Mouse (Mus musculus): ENCODE results near the gene Mapk11.

Gene Mapk11

GRCm38 (mm10) chr15:89140048-89140658, 9.3 kb downstream of the Mapk11 start:
- DNase-seq, result no peak

GRCm38 (mm10) chr15:89138531-89138930, 10.9 kb downstream of the Mapk11 start:
- DNase-seq, result no peak

GRCm38 (mm10) chr15:89138046-89138405, 11.4 kb downstream of the Mapk11 start:
- DNase-seq, result no peak

- DNase-seq, result no peak
Observed at GRCm38 (mm10) chr15:89137378-89138045, 11.9 kb downstream of the Mapk11 start.

GRCm38 (mm10) chr15:89136461-89137155, 12.8 kb downstream of the Mapk11 start:
- DNase-seq, result no peak

- DNase-seq, result peak; percentile 54
Observed at GRCm38 (mm10) chr15:89131316-89131715, 18.1 kb downstream of the Mapk11 start.

GRCm38 (mm10) chr15:89130245-89130644, 19.2 kb downstream of the Mapk11 start:
- no peak for DNase-seq

GRCm38 (mm10) chr15:89128382-89129350, 20.8 kb downstream of the Mapk11 start, which contains the start of gene Hdac10:
Hdac10 (minus strand) TSS chr15:89128700.
- peak; percentile 81 for DNase-seq

GRCm38 (mm10) chr15:89127364-89127940, 22.0 kb downstream of the Mapk11 start:
- no peak for DNase-seq

GRCm38 (mm10) chr15:89126622-89127021, 22.8 kb downstream of the Mapk11 start:
- no peak for DNase-seq

- no peak for DNase-seq
Observed at GRCm38 (mm10) chr15:89125351-89125750, 24.1 kb downstream of the Mapk11 start.

GRCm38 (mm10) chr15:89124312-89124711, 25.1 kb downstream of the Mapk11 start:
- no peak for DNase-seq

GRCm38 (mm10) chr15:89123595-89123994, 25.8 kb downstream of the Mapk11 start:
- peak; percentile 67 for DNase-seq

- DNase-seq, result peak; percentile 95
Observed at GRCm38 (mm10) chr15:89122649-89123366, 26.6 kb downstream of the Mapk11 start, which contains the start of gene Tubgcp6. Tubgcp6 (minus strand) TSS chr15:89123112.

GRCm38 (mm10) chr15:89118007-89118406, 31.4 kb downstream of the Mapk11 start:
- DNase-seq, result peak; percentile 39

- DNase-seq, result no peak
Observed at GRCm38 (mm10) chr15:89110147-89110546, 39.3 kb downstream of the Mapk11 start.

- no peak for DNase-seq
Observed at GRCm38 (mm10) chr15:89106976-89107375, 42.5 kb downstream of the Mapk11 start.

- DNase-seq, result no peak
Observed at GRCm38 (mm10) chr15:89106073-89106472, 43.4 kb downstream of the Mapk11 start.

GRCm38 (mm10) chr15:89104425-89104824, 45.0 kb downstream of the Mapk11 start:
- no peak for DNase-seq

- DNase-seq, result no peak
Observed at GRCm38 (mm10) chr15:89103921-89104320, 45.5 kb downstream of the Mapk11 start.

GRCm38 (mm10) chr15:89102646-89103045, 46.8 kb downstream of the Mapk11 start:
- DNase-seq, result no peak

- no peak for DNase-seq
Observed at GRCm38 (mm10) chr15:89100823-89101222, 48.6 kb downstream of the Mapk11 start.
